Mouse (Mus musculus) CD4-positive, CD25-positive, alpha-beta regulatory T cell, adult 9 weeks (primary cell): Measurements from ENCODE around the gene Prima1. TPM values are rescaled to one million over a fixed set of nuclear protein-coding genes. Genes with fewer than 3 reads are reported as not detected.

Experiments used
- polyA plus RNA-seq: library from polyadenylated mRNA; unstranded; fragments of 100-300 nt; shearing (Covaris generic); gene quantifications from one replicate; pipeline ENCODE4 v1.2.1, GENCODE M21; 2017

The Prima1 gene
- not detected for polyA plus RNA-seq

GRCm38 (mm10) chr12:103242083-103242581 is at the start of gene Prima1:
TSS of gene Prima1 (minus strand) at chr12:103242150.

Other genes with a start within 250 kb of the Prima1 start
- not detected for gene Fam181a, start 68.8 kb upstream of the Prima1 start, polyA plus RNA-seq
- 6.9 TPM for gene Asb2, start 113.9 kb upstream of the Prima1 start, polyA plus RNA-seq
- 2.2 TPM for gene Otub2, start 146.5 kb upstream of the Prima1 start, polyA plus RNA-seq
- gene 9330161L09Rik, start 165.7 kb upstream of the Prima1 start, polyA plus RNA-seq, result 1.4 TPM
- gene Ddx24, start 183.7 kb upstream of the Prima1 start, polyA plus RNA-seq, result 242 TPM
- gene Ifi27, start 192.1 kb upstream of the Prima1 start, polyA plus RNA-seq, result 407 TPM
- 1,924 TPM for gene Ifi27l2a, start 201.5 kb upstream of the Prima1 start, polyA plus RNA-seq
- gene Ifi27l2b, start 215.1 kb upstream of the Prima1 start, polyA plus RNA-seq, result not detected